Mouse (Mus musculus) liver, embryonic 14.5 days (tissue): ENCODE data around the gene Fam234b.

Experiments
- CTCF ChIP-seq: IDR thresholded peaks from 2 replicates; pipeline ENCODE4 v1.5.1; 2016; ENCODE audit warnings: antibody characterized with exemption, low read depth, control low read depth
- EP300 ChIP-seq: IDR thresholded peaks from 2 replicates; pipeline ENCODE4 v1.6.1; 2016; ENCODE audit warnings: antibody characterized with exemption, low read depth

GRCm38 (mm10) chr6:135148506-135148905, 49.3 kb upstream of the Fam234b start:
- TF ChIP-seq CTCF, result peak; percentile 91
- TF ChIP-seq EP300, result no peak
